Mouse (Mus musculus): ENCODE results near the gene Nln. TPM values are rescaled to one million over a fixed set of nuclear protein-coding genes. Genes with fewer than 3 reads are reported as not detected.
A peak's percentile ranks its signal among the peaks of the same experiment; 100 is the strongest.

Gene Nln
- polyA plus RNA-seq, 1 experiment from 2014 or later = 21.8 TPM

DNA sequence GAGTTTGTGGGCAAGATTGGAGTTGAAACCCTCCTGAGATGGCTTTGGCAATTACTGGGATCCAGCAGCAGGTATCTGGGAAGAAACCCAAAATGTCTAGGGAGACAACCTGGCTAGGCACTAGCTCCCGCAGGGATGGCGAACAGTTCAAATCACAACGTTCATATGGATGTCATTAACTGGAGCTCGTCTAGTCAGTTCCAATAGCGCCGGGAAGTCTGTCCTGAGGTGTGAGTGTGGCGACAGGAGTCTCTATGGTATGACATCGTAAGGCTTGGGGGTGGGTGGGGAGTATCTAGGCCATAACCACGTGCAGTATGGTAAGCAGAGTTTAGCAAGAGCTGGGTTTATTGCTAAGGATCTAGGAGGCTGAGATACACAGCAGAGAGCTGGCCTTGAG, 46.4 kb downstream of the Nln start:
- ATAC-seq (replicated peaks; ENCODE audit: extremely low read depth, insufficient read depth, low FRiP score) = no peak
- H3K27me3 ChIP-seq (ENCODE audit: control insufficient read depth, insufficient read depth, low read length) = no peaks in the 10 kb centered on the region
- 76% methylated on average over 9 of the region's 9 CpGs for WGBS
- H3K36me3 ChIP-seq (ENCODE audit: control insufficient read depth, insufficient read depth) = 0 out of 2 replicates have a peak, but pooled peaks cover 2% of the 10 kb centered on the region
- H3K9me3 ChIP-seq (replicated peaks; ENCODE audit: control insufficient read depth, low read length) = no peaks in the 10 kb centered on the region
- peaks cover 6% of the 10 kb centered on the region for H3K4me1 ChIP-seq (ENCODE audit: control insufficient read depth, insufficient read depth, low read length)
- no peak overlapping the region for H3K27ac ChIP-seq (ENCODE audit: low read length)
- H3K4me3 ChIP-seq (ENCODE audit: low read length) = no peak overlapping the region
- H3K4me2 ChIP-seq (ENCODE audit: low read depth, low read length) = no peak overlapping the region
- no peak overlapping the region for H3K9ac ChIP-seq (ENCODE audit: low read length)

DNA sequence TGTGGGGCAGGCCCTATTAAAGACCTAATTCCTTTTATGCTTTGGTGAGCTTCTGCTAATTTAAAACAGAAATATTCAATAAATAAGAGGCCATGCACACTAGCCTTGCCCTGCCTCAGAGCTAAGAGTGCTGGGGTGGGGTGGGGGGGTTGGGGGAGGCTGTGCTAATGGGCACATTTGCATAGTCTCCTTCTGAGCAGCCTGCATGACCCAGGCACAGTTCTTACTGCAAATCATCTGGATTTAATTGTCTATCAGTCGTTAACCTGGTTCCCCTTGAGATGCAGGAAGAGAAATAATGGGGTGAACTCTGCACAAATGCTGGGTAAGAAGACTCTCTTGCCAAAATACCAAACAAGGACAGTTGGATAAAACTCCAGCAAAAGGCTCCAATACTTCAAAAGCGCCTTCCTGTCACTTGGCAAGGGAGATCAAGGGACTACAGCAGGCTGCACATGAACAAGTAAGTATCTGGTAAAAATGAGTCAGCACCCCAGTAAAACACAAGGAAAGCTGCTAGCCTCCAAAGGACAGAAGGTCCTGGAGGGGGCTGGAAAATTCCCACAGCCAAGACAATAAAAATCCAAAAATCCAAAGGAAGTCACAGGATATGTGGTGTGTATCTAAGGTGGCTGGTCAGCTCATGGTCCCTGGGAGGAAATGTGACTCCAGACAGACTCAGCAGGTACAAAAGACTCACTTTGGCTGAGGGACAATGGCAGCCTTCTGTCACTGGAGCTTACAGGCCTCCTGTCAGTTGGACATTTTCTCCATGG, 47.3 kb downstream of the Nln start:
- Histone ChIP-seq H3K4me3 (ENCODE audit: low read length) (no peak overlapping the region), H3K9ac (ENCODE audit: low read length) (no peak overlapping the region), H3K27me3 (ENCODE audit: control insufficient read depth, insufficient read depth, low read length) (no peaks in the 10 kb centered on the region), H3K4me2 (ENCODE audit: low read depth, low read length) (no peak overlapping the region), H3K4me1 (ENCODE audit: control insufficient read depth, insufficient read depth, low read length) (peaks cover 6% of the 10 kb centered on the region), H3K36me3 (ENCODE audit: control insufficient read depth, insufficient read depth) (0 out of 2 replicates have a peak, but pooled peaks cover 2% of the 10 kb centered on the region), H3K9me3 (replicated peaks; ENCODE audit: control insufficient read depth, low read length) (no peaks in the 10 kb centered on the region), H3K27ac (ENCODE audit: low read length) (no peak overlapping the region)
- 66% methylated on average over 2 of the region's 2 CpGs for WGBS
- no peak for ATAC-seq (replicated peaks; ENCODE audit: extremely low read depth, insufficient read depth, low FRiP score)

DNA sequence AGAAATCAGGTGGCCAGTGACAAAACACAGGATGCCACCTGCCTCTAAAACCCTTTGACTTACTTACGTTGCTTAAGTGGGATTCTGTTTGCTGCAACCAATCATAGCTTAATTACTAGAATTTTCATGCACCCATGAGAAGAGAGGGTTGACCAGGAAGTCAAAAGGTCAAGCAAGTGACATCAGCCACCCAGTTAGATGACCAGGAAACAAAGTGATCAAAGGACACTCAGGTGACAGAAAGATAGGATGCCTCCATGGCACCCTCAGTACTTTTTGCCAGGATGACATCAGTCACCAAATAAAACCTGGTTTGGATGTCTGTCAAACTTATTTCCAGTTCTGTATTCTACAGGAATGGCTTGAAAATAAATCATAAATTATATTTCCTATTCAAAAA, 49.2 kb downstream of the Nln start:
- Histone ChIP-seq H3K4me1 (ENCODE audit: control insufficient read depth, insufficient read depth, low read length) (peaks cover 6% of the 10 kb centered on the region), H3K36me3 (ENCODE audit: control insufficient read depth, insufficient read depth) (peaks cover 10% of the 10 kb centered on the region; the same call in 1 of the 2 replicates), H3K4me3 (ENCODE audit: low read length) (no peak overlapping the region), H3K9me3 (replicated peaks; ENCODE audit: control insufficient read depth, low read length) (no peaks in the 10 kb centered on the region), H3K27ac (ENCODE audit: low read length) (no peak overlapping the region), H3K27me3 (ENCODE audit: control insufficient read depth, insufficient read depth, low read length) (no peaks in the 10 kb centered on the region), H3K9ac (ENCODE audit: low read length) (no peak overlapping the region), H3K4me2 (ENCODE audit: low read depth, low read length) (no peak overlapping the region)
- WGBS = 71% methylated on average over 1 of the region's 1 CpGs
- no peak for ATAC-seq (replicated peaks; ENCODE audit: extremely low read depth, insufficient read depth, low FRiP score)

DNA sequence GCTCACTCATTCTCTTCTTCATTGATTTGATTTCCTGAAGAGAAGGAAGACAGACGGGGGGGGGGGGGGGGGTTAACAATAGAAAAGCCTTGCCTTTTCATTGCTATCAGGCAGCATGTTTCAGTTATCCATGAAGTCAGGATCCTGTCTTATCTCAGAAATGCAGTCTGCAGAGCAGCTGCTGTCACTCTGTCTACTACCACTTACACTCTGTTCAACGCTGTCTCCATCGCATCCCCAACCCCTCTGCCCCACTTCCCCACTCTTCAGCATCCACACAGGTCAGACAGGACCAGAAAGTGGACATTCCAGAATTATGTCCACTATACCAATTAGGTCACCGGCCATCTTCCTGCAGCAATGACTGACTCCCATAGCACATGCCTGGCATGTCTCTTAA, 49.9 kb downstream of the Nln start:
- no peak for ATAC-seq (replicated peaks; ENCODE audit: extremely low read depth, insufficient read depth, low FRiP score)
- no peaks in the 10 kb centered on the region for H3K27me3 ChIP-seq (ENCODE audit: control insufficient read depth, insufficient read depth, low read length)

DNA sequence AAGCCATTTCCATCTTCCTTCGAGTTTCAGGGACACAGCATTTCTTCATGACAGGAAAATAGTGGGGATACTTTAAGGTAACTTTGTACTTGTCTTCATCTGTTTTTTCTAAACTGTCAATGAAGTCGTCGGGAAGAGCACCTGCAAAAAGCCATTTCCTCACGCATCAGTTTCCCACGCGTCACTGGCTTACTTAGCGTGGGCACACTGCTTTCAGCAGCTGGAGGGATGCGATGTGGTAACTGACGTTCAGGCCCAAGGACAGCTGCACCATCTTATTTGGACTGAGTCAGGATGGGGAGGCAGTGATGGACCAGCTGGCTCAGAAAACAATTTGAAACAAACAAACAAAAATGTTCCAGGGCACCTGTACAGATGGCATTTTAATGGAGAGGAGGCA, 50.7 kb downstream of the Nln start:
- Histone ChIP-seq H3K4me3 (ENCODE audit: low read length) (no peak overlapping the region), H3K4me1 (ENCODE audit: control insufficient read depth, insufficient read depth, low read length) (peaks cover 6% of the 10 kb centered on the region), H3K27me3 (ENCODE audit: control insufficient read depth, insufficient read depth, low read length) (no peaks in the 10 kb centered on the region), H3K27ac (ENCODE audit: low read length) (no peak overlapping the region), H3K4me2 (ENCODE audit: low read depth, low read length) (no peak overlapping the region), H3K9ac (ENCODE audit: low read length) (no peak overlapping the region), H3K9me3 (replicated peaks; ENCODE audit: control insufficient read depth, low read length) (no peaks in the 10 kb centered on the region), H3K36me3 (ENCODE audit: control insufficient read depth, insufficient read depth) (peaks cover 10% of the 10 kb centered on the region; the same call in 1 of the 2 replicates)
- no peak for ATAC-seq (replicated peaks; ENCODE audit: extremely low read depth, insufficient read depth, low FRiP score)
- 78% methylated on average over 9 of the region's 9 CpGs for WGBS

More for the DNA sequence above, 49.9 kb downstream of the Nln start:
- Histone ChIP-seq H3K4me1 (ENCODE audit: control insufficient read depth, insufficient read depth, low read length) (peaks cover 6% of the 10 kb centered on the region), H3K27ac (ENCODE audit: low read length) (no peak overlapping the region), H3K9me3 (replicated peaks; ENCODE audit: control insufficient read depth, low read length) (no peaks in the 10 kb centered on the region), H3K4me3 (ENCODE audit: low read length) (no peak overlapping the region), H3K36me3 (ENCODE audit: control insufficient read depth, insufficient read depth) (peaks cover 10% of the 10 kb centered on the region; the same call in 1 of the 2 replicates), H3K9ac (ENCODE audit: low read length) (no peak overlapping the region), H3K4me2 (ENCODE audit: low read depth, low read length) (no peak overlapping the region)
- WGBS = 23% methylated on average over 3 of the region's 4 CpGs

DNA sequence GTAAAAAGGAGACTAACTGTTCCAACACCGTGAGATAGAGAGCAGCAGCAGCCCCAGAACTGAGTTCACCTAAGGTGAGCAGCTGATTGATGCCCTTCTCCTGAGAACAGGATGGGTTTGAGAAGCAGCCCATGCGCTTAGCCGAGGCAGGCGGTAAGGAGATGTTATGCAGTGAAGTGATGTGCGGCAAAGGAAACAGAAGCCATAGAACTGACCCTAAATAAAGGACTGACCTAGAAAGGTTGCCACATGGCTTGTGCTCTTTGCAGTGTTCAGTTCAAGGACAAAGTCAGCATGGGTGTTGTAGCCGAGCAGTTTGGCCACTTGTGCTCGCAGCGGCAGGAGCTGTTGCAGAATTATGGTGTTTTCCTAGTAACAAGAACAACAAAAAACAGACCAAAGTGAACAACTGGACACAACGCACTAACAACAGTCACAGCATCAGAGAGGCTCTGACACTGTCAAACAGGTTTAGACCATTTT, 57.1 kb downstream of the Nln start:
- Histone ChIP-seq H3K27ac (ENCODE audit: low read length) (no peak overlapping the region), H3K4me3 (ENCODE audit: low read length) (no peak overlapping the region), H3K4me2 (ENCODE audit: low read depth, low read length) (no peak overlapping the region), H3K9ac (ENCODE audit: low read length) (no peak overlapping the region), H3K4me1 (ENCODE audit: control insufficient read depth, insufficient read depth, low read length) (no peaks in the 10 kb centered on the region), H3K36me3 (ENCODE audit: control insufficient read depth, insufficient read depth) (peaks cover 10% of the 10 kb centered on the region; the same call in 1 of the 2 replicates), H3K27me3 (ENCODE audit: control insufficient read depth, insufficient read depth, low read length) (no peaks in the 10 kb centered on the region), H3K9me3 (replicated peaks; ENCODE audit: control insufficient read depth, low read length) (no peaks in the 10 kb centered on the region)
- WGBS = 77% methylated on average over 9 of the region's 9 CpGs
- ATAC-seq (replicated peaks; ENCODE audit: extremely low read depth, insufficient read depth, low FRiP score) = no peak

DNA sequence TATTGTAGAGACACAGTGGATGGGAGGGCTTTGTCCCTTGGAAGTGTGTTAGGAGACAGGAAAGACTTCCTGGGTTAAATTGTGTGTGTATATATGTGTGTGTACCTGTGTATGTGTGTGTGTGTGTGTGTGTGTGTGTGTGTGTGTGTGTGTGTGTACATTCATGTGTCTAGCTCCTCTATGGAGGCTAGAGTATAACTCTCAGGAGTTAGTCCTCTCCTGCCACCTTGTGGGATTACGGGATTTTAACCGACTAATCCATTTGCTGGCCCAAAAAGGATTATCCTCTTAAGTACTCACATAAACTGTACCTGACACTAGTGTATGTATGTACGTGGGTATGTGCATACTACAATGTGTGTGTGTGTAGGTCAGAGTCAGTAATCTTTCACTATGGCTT, 60.6 kb downstream of the Nln start:
- peaks cover 5% of the 10 kb centered on the region for H3K36me3 ChIP-seq (ENCODE audit: control insufficient read depth, insufficient read depth)
- H3K4me1 ChIP-seq (ENCODE audit: control insufficient read depth, insufficient read depth, low read length) = no peaks in the 10 kb centered on the region
- no peaks in the 10 kb centered on the region for H3K9me3 ChIP-seq (replicated peaks; ENCODE audit: control insufficient read depth, low read length)
- peak; percentile 49 for ATAC-seq (replicated peaks; ENCODE audit: extremely low read depth, insufficient read depth, low FRiP score)
- H3K9ac ChIP-seq (ENCODE audit: low read length) = no peak overlapping the region
- H3K4me2 ChIP-seq (ENCODE audit: low read depth, low read length) = no peak overlapping the region
- no peak overlapping the region for H3K4me3 ChIP-seq (ENCODE audit: low read length)
- H3K27me3 ChIP-seq (ENCODE audit: control insufficient read depth, insufficient read depth, low read length) = no peaks in the 10 kb centered on the region
- WGBS = 67% methylated on average over 3 of the region's 3 CpGs
- no peak overlapping the region for H3K27ac ChIP-seq (ENCODE audit: low read length)

DNA sequence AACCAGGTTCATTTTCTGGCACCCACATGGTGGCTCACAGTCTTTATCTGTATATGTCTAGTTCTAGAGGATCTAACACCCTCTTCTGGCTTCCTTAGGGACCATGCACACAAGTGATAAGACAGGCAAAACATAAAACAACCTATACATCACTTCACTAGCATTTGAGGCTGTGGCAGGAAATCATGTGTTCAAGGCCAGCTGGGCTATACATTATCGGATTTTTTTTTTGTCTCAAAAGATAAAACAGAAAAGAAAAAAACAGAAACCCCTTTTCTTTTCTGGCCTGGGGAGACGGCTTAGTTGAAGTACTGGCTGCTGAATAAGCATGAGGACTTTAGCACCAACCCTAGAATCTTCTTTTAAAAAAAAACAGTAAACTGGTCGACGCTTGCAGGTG, 64.3 kb downstream of the Nln start:
- Histone ChIP-seq H3K4me1 (ENCODE audit: control insufficient read depth, insufficient read depth, low read length) (peaks cover 3% of the 10 kb centered on the region; the same call in 1 of the 2 replicates), H3K4me2 (ENCODE audit: low read depth, low read length) (no peak overlapping the region), H3K9me3 (replicated peaks; ENCODE audit: control insufficient read depth, low read length) (no peaks in the 10 kb centered on the region), H3K9ac (ENCODE audit: low read length) (no peak overlapping the region), H3K36me3 (ENCODE audit: control insufficient read depth, insufficient read depth) (peaks cover 5% of the 10 kb centered on the region), H3K27ac (ENCODE audit: low read length) (no peak overlapping the region), H3K27me3 (ENCODE audit: control insufficient read depth, insufficient read depth, low read length) (no peaks in the 10 kb centered on the region), H3K4me3 (ENCODE audit: low read length) (no peak overlapping the region)
- 63% methylated on average over 4 of the region's 4 CpGs for WGBS
- ATAC-seq (replicated peaks; ENCODE audit: extremely low read depth, insufficient read depth, low FRiP score) = no peak

DNA sequence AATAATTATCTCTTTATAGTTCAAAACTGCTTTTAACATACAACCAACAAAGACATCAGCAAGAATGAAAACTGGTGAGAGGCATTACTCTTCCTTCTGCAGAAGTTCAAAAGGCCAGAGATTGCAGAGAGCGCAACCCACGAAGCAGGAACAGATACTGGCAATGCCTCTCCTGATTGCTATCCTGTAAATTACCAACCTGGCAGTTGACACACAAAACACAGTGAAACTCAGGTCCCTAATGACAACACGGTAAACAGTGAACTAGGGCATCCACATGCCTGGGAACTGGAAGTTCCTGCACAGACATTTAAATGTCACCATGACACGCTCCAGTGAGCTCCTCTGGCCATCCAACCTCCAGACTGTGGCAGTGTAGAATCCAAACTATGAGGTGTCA, 65.1 kb downstream of the Nln start:
- Histone ChIP-seq H3K27me3 (ENCODE audit: control insufficient read depth, insufficient read depth, low read length) (no peaks in the 10 kb centered on the region), H3K36me3 (ENCODE audit: control insufficient read depth, insufficient read depth) (peaks cover 5% of the 10 kb centered on the region), H3K4me3 (ENCODE audit: low read length) (no peak overlapping the region), H3K9ac (ENCODE audit: low read length) (no peak overlapping the region), H3K9me3 (replicated peaks; ENCODE audit: control insufficient read depth, low read length) (no peaks in the 10 kb centered on the region), H3K27ac (ENCODE audit: low read length) (no peak overlapping the region), H3K4me1 (ENCODE audit: control insufficient read depth, insufficient read depth, low read length) (peaks cover 8% of the 10 kb centered on the region; the same call in 1 of the 2 replicates), H3K4me2 (ENCODE audit: low read depth, low read length) (no peak overlapping the region)
- WGBS = 83% methylated on average over 4 of the region's 4 CpGs
- ATAC-seq (replicated peaks; ENCODE audit: extremely low read depth, insufficient read depth, low FRiP score) = no peak
